Mouse (Mus musculus) T-helper 2 cell (primary cell): ENCODE measurements at regions not wholly inside any gene's neighbourhood (a gene's known extent, or its start where the extent isn't known, plus 50 kb on each side); places are given as distances from the start of the nearest gene placed in this dataset.

Experiments used
- in situ Hi-C: fragments of 300-600 bp; cut with MboI, MseI; formaldehyde crosslinking; loops from one replicate; pipeline ENCODE4 v1.15.1; 2025; ENCODE audit warnings: high pct_unique_total_duplicates

DNA sequence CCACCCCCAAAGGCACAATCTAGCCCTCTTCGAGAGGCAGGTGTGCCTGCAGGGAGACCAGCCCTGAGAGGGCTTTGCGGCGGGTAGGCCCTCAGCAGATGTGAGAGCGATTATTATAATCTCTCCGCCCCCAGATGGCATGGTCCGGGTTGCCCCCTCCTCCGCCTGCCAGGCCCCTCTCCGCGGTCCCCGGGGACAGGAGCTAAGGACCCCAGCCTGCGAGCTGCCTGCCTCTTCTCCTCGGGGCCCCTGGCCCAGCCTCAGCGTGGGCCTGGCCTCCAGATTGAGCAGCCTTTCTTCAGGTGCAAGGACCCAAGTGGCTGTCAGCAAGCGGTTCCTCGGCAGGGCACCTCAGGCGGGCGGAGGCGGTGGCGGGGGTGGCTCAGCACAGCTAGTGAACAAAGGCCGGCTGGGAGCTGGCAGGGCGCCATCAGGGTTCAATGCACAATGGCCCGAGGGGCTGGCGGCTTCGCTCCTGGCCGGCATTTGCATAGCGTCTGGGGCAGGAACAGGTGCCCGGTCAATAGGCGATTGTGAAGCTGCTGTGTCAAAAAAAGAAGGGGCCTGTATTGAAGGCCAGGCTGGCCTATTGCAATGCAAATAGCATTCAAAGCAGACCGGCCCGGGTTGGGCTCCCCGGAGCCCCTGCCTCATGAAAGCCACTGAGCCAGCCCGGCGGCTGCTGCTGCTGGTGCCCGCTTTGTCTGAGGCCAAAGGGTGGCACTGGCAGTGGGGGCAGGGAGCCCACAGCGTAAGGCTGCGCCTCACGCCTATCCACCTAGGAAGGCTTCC is 141.1 kb upstream of the Zmiz1 start:
- in situ Hi-C loops = no loop called here

DNA sequence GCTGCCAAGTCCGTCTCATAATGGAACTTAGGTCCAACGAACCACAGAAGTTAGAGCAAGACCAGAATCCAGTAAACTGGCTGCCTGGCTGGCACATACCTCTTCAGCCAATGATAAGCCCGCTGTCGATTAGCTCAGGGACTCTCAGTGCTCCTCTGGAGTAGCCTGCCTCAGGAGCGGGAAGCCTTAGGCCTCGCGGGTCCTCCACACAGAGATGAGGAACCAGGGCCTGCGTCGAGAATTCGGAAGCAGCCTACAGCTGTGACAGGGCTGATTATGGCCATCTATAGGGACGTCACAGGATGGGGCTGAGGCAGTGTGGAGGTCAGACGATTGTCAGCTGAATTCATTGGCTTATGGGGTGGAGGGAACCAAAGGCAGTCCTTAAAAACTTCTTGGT is 140.1 kb upstream of the Zmiz1 start:
- in situ Hi-C loops = no loop called here

DNA sequence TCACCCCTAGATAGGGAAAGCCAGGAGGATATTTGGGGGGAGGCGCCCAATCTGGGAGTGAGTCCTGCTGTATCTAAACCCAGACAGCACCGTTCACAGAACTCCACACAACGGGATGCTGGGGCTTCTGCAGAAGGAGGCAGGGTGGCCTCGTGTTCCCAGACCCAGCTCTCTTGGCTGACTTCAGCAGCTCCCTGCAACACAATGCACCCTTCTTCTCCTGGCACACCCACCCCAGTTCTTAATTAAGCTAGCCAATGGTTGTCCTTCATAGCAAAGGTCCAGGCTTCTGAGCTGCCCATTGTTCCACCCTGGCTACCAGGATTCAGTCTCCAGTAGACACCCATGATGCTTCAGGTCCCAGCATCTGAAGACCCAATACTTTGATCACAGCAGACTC is 138.8 kb upstream of the Zmiz1 start:
- in situ Hi-C loops = no loop called here

DNA sequence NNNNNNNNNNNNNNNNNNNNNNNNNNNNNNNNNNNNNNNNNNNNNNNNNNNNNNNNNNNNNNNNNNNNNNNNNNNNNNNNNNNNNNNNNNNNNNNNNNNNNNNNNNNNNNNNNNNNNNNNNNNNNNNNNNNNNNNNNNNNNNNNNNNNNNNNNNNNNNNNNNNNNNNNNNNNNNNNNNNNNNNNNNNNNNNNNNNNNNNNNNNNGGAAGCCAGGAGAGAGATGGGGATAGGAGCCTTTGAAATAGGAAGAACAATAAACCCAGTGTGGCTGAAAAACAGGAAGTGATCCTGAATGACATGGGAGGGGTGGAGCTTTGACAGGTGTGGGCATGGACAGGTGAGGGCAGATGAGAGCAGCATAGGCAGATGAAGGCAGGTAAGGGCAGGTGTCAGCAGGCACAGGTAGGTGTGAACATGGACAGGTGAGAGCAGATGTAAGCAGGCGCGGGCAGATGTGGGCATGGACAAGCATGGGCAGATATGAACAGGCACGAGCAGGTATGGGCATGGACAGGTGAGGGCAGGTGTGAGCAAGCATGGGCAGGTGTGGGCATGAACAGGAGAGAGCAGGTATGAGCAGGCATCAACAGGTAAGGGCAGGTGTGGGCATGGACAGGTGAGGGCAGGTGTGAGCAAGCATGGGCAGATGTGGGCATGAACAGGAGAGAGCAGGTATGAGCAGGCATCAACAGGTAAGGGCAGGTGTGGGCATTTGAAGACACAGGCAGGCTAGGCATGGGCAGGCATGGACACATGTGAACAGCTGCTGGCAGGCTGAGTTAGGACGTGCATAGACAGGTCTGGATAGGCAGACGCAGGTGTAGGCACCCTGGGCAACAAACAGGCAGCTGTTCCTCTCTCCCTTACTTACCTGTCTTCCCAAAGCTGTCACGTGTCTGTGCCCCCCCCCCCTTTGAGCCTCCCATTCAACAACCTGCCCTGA is 135.2 kb upstream of the Zmiz1 start:
- in situ Hi-C loops = no loop called here

DNA sequence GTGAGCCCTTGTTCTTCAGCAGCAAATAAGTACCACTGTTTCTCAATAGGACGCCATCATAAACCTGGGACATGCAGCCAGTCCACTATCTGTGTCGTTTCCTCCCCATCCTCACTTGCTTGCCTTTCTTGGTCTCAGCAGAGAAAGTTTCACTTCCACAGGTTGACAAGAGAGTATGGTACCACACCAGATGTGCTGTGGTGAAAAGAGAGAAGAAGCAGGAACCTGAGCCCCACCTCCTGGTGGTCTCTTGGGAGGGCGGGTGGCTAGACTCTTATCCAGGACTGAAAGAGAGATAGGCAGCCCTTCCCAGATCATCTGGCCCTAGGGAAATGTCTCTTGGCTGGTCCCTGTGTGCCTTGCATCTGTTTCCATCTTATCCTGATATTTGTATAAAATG is 133.1 kb upstream of the Zmiz1 start:
- in situ Hi-C loops = no loop called here

DNA sequence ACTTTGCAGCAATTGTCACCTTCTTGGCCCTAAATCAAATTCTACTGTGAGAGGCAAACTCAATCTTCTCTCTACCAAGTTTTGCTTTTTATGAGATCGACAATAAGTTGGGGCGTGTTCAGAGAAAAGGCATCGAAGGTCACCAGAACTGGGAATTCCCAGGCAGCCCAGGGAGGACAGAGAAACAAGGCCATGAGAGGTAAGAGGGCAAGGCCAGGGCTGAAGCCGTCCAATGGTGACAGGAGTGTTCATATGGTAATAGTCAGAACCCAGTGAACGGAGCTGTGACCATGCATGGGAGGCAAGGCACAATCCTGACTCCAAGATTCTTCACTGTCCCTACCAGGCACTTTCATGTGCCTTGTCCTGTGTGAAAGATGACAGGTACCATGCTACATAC is 130.8 kb upstream of the Zmiz1 start:
- in situ Hi-C loops = no loop called here

DNA sequence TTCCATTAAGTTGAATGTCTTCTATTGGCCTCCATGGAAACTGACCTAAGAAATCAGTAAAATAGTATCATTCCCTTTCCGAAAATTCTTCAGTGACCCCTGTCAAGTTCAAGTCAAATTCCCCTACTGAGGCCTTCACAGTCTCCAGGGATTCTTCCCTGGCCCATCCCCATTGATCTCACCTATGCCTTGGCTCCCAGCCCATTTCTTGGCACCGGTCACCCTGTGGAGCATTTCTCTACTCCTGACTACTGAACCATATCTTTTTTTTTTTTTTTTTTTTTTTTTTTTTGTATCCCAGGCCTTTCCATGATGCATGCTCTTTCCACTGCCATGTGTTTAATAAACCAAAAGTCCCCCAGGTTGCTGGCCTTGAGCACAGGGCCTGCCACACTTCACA is 124.8 kb upstream of the Zmiz1 start:
- in situ Hi-C loops = no loop called here

DNA sequence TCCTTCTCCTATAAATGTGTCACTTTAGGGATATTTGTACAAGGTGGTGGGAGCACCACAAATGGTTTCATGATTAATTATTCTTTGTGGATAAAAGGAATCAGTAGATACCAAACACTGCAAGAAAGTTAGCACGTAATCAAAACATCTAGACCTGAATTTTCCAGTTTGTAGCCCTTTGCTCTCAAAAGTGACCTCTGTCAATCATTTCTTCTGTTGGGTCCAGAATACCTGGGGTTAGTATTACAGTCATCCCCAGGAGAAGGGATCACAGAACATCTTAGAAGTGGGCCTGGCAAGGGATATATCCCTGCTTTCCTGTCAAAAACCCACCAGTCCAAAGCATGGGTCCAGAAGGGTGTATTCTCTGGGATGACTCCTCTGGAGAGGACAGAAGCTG is 122.1 kb upstream of the Zmiz1 start:
- in situ Hi-C loops = no loop called here

DNA sequence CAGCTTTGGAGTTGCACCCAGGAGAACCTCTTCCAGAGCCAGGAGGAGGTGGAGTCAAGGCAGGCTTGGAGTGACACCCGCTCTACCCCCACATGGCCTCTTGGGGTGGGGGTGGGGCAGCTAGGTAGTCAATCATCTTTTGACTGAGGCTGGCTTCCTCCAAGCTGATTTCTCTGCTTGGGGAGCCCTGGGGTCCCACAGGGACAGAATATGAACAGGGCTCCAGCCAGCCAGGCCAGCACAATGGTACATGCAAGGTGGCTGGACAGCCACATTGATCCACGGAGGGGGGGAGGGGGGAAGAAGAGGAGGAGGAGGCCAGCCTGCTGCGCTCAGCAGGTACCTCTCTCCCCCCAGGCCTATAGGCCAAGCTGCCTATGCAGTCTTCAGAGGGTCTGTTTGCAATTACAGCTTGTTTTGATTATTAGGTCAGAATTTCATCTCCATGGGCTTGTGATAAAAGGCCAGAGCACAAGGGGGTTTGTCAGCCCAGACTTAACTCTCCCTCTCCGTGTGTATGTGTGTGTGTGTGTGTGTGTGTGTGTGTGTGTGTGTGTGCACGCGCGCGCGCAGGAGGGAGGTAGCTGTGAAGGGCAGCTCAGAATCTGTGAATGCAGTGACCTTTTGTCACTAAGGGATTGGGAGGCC is 120.5 kb upstream of the Zmiz1 start:
- in situ Hi-C loops = no loop called here

DNA sequence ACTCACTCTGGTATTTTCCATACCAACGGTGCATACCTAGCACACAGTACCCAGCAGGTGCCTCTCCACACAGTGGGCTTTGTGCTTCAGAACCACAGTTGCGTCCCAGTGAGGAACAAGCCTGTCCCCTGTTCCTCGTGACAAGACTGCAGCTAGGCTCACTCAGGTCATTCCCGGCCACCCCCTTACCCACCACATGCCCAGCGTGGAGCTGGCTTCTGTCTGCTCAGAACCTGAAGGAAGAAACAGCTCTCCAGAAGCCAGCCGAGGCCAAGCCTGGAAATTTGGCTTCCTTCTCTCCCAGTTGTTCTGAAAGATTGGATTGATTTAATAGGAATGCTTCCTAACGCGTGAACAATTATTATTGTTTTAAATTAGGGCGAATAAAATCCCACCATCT is 118.1 kb upstream of the Zmiz1 start:
- in situ Hi-C loops = no loop called here

DNA sequence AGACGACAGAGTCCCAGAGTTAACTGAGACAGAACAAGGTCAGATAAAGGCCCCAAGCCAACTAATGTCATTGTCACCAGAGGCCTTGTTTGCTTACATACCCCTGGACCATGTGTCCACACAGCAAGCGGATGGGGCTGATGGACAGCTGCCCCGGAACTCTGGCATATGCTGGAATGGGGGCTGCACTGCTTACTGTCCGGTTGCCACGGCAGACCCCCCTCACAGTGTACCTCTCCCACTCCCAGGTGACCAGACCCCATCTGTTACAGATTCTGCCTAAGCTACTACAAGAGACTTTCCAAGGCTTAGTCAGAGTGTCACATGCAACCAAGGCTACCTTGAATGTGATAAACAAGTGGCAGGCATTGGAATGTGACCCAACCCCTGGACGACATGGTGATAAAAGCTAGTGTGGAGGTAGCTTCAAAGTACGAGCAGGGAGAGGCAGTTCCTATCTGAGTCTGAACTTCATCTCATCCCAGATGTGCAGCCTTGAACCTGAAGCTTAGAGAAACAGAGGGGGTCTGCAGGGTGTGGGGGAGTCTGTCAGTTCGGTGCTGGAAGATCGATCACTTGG is 117.0 kb upstream of the Zmiz1 start:
- in situ Hi-C loops = no loop called here

DNA sequence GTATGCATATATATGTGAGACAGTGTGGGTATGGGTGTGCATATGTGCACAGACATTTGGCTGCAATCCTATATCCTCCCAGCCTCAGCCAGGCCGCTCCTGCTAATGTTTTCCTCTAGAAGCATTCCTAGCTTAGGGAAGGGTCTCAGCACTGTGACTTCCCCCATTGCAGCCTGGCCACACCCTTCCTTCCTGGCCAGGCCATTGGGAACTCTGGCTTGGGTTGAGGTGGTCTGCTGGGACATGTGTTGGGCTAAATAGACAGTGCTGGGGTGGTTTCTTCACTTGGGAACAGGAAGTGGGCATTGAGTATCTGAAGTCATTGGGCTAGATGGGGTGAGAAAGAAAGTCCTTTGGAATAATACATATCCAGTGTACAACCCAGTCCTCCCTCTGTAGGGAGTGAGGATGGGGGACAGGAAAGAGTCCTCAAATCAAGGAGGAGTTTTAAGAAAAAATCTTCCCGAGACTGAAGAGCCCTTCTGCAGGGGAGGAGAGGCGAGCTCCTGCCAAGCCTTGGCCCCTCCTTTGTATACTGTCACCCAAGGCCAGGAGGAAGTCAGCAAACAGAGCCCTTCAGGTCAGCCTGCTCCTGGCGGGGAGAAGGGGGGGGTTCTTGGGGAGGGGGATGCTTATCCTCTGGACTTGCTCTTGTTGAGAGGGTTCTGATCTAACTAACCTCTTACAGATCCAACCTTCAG is 116.0 kb upstream of the Zmiz1 start:
- in situ Hi-C loops = no loop called here

DNA sequence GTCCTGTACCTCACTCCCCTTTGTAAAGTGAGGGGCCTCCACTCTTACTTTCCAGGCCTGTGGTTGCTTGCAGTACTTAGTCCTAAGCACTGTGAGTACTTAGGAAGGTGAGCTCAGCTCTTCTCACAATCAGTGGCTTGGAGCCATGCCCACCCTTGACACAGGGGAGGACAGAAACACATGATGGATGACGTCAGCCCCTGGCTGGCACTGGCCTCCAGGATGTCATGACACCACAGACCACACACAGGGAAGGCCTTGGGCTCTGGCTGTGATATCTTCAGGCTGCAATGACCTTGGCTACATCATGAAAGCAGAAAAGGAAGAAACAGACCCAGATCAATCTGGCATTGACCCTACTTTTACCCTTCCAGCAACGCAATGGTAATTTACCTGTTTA is 113.0 kb upstream of the Zmiz1 start:
- in situ Hi-C loops = no loop called here

DNA sequence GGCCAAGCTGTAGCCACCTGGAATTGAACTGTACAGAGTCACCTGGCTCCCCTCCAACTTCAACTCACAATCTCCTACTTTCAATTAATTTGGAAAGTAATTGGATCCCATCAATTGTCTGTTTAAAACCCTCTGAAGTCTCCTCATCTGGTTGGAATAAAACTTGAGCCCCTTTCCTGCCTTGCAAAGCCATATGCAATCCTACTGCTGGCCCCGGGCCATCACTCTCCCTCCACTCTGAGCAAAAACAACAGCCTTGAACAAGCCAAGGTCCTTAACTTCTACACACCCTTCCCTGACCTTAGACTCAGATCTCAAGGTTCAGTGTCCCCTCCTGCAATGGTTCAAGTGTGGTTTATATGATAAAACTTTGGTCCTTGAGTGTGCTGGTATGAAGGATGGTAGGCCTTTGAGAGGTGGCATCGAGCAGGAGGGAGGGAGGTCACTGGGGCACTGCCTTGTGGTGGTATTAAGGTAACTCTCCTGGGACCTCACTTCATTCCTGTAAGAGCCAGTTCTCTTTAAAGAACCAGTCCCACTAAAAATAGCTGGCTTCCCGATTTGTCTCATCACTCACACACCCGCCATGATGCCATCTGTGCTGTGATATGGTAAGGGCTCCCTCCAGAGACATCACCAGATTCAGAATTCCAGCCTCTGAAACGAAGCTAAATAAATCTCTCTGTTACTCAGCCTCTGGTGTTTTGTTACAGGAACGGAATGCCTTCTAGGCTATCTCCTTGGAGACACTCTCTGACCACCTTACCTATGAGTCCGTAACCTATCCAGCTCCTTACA is 112.0 kb upstream of the Zmiz1 start:
- in situ Hi-C loops = no loop called here

DNA sequence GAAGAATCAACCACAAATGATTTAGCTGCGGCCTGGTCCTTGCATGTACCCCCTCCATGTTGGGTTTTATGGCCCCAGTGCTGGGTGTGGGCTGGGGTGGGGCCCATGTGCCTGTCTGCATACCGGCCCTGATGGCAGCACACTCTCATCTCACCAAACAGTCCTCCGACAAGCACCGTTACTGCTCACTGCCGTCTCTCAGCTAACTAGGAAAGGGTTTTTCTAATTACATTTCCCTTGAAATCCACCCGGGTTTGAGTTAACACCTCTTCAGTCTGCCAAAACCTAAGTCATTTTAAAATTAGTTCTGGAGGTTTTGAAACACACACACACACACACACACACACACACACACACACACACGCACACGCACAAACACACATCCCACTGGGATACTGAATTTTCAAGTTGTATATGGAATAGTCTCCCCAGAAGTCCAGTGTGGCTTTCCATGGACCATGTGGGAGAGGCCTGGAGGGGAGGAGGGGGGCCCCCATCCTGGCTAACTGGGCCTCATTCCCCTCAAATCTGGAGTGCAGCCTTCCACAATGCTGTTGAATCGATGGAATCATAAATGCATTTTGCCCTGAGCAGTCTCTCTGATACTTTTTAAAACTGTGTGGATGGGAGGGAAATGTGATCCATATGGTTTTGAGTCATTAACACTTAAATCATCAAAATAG is 108.6 kb upstream of the Zmiz1 start:
- in situ Hi-C loops = no loop called here

DNA sequence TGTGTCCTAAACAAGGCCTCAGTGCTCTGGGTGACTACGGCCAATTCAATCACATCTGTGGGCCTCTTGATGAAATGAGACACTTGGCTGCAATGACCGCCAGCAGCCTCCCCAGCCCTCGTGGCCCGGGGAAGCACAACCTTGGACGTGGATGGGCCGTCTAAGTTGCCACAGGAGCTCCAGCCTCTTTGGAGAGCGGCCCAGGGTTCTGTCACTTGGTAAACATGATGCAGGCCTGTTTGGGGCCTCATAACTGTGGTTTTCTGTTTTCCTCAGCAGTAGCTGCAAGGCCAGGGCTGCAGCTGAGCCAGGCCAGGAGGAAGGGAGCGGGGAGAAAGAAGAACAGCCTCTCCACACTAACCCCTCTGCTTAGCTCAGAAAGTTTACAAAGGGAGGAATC is 105.2 kb upstream of the Zmiz1 start:
- in situ Hi-C loops = no loop called here

DNA sequence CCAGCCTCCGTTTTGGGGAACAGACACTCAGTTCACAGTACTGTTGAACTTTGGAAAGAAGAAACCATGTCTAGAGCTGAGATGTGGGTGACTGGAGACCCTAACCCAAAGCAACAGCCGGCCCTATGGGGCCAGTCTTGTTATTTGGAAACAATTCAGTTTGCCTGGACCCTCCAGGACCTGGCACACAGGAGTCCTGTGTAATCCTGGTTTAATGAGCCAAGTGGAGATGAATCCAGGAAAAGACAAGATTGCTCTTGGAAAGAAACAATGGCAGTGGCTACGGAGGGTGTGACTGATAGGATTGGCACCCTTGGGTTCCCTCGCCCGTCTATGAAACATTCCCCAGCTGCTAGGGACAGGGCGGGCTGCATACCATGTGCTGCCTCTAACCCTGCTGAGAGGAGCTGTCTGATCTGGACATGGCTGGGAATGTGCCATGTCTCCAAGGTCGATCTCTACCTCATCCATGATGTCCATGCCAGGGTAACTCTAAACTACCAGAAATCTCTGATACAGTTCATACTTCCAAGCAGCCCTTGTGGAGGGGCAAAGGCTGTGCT is 104.6 kb upstream of the Zmiz1 start:
- in situ Hi-C loops = no loop called here

DNA sequence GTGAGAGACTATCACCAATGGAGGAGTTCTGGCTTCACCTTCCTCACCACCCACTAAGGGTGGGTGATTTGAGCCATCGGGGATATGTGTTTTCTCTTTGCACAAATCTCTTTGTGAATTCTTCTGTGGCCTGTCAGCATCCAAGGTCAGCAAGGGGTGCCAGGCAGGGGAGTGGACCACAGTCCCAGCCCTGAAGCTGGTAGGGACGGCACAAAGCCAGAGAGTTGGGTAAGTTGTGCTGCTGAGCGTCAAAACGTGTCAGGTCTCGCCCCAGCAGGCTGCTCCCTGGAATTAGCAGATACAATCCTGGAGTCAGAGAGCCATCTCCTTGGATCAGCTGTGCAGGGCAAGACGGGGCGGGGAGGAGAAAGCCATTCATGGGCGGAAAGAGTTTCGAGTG is 101.2 kb upstream of the Zmiz1 start:
- in situ Hi-C loops = no loop called here

DNA sequence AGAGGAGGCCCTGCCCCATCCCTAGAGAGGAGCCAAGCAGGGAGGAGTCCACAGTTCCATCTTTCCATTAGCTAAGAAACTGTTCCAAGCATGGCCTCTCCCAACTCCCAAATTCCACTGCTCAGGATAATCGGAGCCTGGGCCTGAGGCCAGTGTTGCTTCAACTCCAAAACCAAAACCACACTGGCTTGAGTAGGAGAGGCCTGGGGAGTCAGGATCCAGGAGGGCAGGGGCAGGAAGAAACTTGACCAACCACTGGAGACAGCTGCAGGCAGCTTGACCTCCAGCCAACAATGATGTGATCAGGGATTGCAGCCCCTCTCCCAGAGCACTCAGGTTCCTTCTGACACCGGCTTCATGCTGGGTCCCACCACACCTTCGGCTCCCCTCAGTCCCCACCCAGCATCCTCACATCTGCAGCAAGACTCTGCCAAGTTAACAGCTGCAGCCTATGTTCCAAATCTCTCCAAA is 99.1 kb upstream of the Zmiz1 start:
- in situ Hi-C loops = no loop called here

DNA sequence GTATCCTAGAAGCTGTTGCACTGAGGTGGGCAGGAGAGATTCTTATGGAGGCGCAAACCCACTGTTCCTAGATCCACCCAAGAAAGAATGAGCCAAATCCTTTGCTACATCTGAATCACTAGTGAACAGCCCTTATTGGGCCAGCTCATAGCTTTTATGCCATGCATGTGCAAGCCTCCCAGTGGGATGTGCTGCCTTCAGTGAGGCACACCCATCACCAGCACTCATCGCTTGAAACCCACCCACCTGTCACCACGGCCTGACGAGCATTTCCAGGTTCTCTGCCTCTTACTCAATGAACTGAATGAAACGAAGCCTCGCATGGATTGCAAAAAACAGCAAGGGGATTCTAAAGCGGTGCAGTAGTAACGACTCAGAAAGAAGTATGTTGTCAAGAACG is 98.3 kb upstream of the Zmiz1 start:
- in situ Hi-C loops = no loop called here
